Mouse (Mus musculus) thymus, adult 2 months (tissue): ENCODE measurements around the gene Rtn4ip1.

Experiments
- CTCF ChIP-seq: fragments of 200-500 bp; IDR thresholded peaks from 2 replicates; pipeline ENCODE4 v1.5.1; 2012; ENCODE audit warnings: mild to moderate bottlenecking, control low read depth, low read length, moderate library complexity, borderline replicate concordance; ENCODE audit not compliant: control insufficient read depth, poor library complexity, insufficient read depth; ENCODE audit errors: extremely low read depth
- POLR2A ChIP-seq: fragments of 200-500 bp; IDR thresholded peaks from 2 replicates; pipeline ENCODE4 v1.6.1; 2012; ENCODE audit warnings: mild to moderate bottlenecking, low read length, control low read depth, moderate library complexity; ENCODE audit not compliant: control insufficient read depth, poor library complexity, insufficient read depth; ENCODE audit errors: extremely low read depth

DNA sequence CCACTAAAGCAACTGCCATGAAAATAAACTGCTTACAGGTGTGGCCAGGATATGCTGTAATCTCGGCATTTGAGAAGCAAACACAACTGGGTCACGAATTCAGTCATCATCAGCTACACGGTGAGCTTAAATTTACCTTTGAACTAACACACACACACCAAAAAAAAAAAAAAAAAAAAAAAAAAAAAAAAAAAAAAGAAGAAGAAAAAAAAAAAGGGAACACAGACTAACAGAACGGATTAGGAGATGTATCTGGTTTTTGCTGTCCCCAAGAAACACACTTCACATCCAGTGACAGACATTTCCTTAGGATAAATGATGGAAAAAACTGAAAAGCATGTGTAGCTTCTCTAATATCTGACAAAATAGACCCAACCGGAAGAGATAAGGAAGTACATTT, 49.7 kb upstream of the Rtn4ip1 start:
- TF ChIP-seq POLR2A (no peak), CTCF (no peak)
